Mouse (Mus musculus) T-helper 2 cell (primary cell): ENCODE data around the gene Prdm2.

Experiments used
- in situ Hi-C: fragments of 300-600 bp; cut with MboI, MseI; formaldehyde crosslinking; loops from one replicate; pipeline ENCODE4 v1.15.1; 2025; ENCODE audit warnings: high pct_unique_total_duplicates

Prdm2 gene

GRCm38 (mm10) chr4:143108552-143108951, 104.2 kb downstream of the Prdm2 start:
- in situ Hi-C loops: no loop called here

- in situ Hi-C loops: no loop called here
These were observed 105.8 kb downstream of the Prdm2 start for GRCm38 (mm10) chr4:143106971-143107370.

- in situ Hi-C loops: no loop called here
These were observed 106.2 kb downstream of the Prdm2 start for GRCm38 (mm10) chr4:143106566-143106965.

GRCm38 (mm10) chr4:143104739-143105138, 108.1 kb downstream of the Prdm2 start:
- in situ Hi-C loops: no loop called here

- in situ Hi-C loops: no loop called here
These were observed 109.0 kb downstream of the Prdm2 start for GRCm38 (mm10) chr4:143103811-143104210.

GRCm38 (mm10) chr4:143100157-143100556, 112.6 kb downstream of the Prdm2 start:
- in situ Hi-C loops: no loop called here

GRCm38 (mm10) chr4:143099288-143100039, 113.3 kb downstream of the Prdm2 start:
- in situ Hi-C loops: no loop called here

- in situ Hi-C loops: no loop called here
These were observed 120.6 kb downstream of the Prdm2 start for GRCm38 (mm10) chr4:143092082-143092701.

- in situ Hi-C loops: no loop called here
These were observed 122.2 kb downstream of the Prdm2 start for GRCm38 (mm10) chr4:143090551-143090950.

- in situ Hi-C loops: no loop called here
These were observed 138.6 kb downstream of the Prdm2 start for GRCm38 (mm10) chr4:143074071-143074765.

GRCm38 (mm10) chr4:143071791-143072190, 141.0 kb downstream of the Prdm2 start:
- in situ Hi-C loops: no loop called here

GRCm38 (mm10) chr4:143067006-143067405, 145.8 kb downstream of the Prdm2 start:
- in situ Hi-C loops: no loop called here

- in situ Hi-C loops: no loop called here
These were observed 153.9 kb downstream of the Prdm2 start for GRCm38 (mm10) chr4:143058765-143059344.
